Mouse (Mus musculus): ENCODE measurements around the gene Galnt7.

GRCm38 (mm10) chr8:57530666-57531349, 122.0 kb downstream of the Galnt7 start:
- TF ChIP-seq TAL1 (IDR thresholded peaks at IDR 0.05; ENCODE audit: low read length) (no peak), GATA1 (IDR thresholded peaks at IDR 0.05; ENCODE audit: low read length) (no peak)

All from erythroblast, embryonic 14.5 days (primary cell).